Mouse (Mus musculus) kidney, adult 18-20 months (tissue): ENCODE results near the gene Ncoa7.

Experiments used
- DNase-seq: peaks from one replicate; pipeline ENCODE4 v3.0.0; 2021

Gene Ncoa7

DNA sequence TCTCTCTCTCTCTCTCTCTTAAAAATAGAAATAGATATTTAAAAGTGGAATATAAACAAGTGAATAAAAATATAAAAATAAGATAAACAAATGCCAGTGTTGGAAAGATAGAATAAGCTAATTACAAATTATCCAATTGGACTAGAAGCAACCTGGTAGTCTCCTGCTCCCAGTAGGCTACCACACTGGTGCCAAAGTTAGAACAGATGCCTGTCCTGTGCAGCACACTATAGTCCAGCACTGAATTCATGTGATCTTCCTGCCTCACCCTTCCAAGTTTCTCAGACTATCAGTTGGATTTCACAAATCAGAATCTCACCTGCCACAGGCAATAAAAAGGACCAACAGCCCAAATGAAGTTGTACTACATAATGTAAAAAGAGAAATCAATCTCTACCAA lies 59.9 kb downstream of the Ncoa7 start:
- DNase-seq: no peak

DNA sequence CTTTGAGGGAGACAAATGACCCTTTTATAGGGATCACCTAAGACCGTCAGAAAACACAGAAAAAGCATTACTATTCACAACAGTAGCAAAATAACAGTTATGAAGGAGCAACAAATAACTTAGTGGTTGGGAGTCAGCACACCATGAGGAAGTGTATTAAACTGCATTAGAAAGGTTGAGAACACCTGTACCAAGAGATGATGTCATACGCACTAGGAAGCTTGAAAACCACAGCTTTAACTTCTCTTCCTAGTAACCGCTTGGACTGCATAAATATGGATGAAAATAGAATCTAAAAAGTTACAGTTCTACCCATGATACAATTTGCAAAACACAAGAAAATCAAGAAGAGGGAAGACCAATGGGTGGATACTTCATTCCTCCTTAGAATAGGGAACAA lies 64.7 kb downstream of the Ncoa7 start:
- DNase-seq: no peak

DNA sequence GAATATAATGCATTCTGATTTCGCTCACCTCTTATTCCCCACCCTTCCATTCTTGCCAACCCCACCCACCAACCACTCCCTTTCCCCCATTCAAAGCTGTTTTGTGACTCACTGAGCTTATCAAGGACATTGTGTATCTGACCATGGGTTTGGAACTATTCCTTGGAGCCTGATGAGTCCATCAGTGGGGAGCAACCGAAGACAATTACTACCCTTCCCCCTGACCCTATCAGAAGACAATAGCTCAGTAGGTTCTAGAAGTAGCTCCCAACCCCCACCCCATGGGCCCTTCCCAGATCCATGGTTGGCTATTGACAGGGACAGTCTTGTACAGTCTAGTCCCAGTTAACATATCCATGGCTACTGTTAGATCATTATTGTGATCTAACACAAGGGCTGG lies 65.8 kb downstream of the Ncoa7 start:
- DNase-seq: no peak

DNA sequence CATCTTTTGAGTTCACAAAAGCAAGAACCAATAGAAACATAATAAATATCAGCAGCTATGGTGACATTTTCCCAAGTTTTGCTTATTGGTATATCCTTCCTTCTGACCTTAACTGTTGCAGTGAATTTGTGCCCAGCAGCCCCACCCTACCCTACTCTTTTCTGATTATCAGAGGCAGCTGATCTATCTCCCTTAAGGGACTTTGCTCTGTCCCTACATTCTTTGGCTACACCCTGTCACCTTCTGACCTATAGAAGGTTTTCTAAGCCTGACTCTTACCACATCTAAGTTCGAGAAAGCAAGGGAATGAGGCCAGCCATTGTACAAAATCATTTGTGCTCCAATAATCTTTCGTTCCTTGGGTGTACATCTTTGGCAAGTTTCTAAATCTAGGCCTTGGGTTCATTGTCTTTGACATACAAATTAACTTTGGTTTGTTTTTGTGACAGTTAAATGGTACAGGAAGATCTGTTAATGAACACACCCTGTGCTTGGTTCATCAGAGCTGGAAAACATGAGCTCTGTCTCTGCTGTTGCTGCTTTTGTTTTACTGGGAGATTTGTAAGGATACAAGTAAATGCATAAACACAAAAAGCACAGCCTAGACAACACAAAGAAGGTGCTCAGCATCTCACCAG lies 69.9 kb downstream of the Ncoa7 start:
- DNase-seq: no peak

DNA sequence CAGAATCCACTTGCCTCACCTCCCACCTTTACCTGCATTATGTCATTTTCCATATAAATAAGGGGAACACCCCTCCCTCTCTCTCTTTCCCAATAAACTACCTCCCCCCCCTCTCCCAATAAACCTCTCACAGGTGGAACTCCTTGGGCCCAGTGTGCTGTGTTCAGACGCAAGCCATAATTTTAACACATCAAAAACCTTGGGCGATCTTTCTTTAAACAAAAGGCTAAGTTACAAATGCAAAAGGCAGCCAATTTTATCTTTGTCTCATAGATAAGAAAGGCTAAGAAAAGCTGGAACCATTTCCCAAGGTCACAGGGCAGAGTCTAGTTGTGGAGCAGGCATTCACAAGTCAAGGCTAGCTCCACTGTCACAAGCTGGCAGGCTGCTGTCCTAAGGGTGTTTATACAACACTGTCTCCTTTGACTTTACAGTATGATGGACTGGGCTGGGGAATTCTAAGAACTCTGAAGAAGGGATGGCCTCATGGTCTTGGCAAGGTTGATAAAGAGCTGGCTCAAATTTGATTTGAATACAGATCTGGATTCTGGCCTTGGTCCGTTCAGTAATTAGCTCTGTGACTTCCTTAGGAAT lies 71.7 kb downstream of the Ncoa7 start:
- no peak for DNase-seq

DNA sequence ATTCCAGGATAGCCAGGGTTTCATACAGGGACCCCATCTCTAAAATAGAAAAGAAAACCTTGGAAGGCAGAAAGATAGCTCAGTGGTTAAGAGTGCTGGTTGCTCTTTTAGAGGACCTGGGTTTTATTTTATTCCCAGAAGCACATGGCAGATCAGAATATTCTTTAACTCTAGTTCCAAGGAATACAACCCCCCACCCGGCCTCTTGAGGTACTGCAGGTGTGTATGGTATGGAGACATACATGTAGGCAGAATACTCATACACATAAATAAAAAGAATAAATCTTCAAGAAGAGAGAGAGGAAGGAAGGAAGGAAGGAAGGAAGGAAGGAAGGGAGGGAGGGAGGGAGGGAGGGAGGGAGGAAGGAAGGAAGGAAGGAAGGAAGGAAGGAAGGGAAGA lies 72.3 kb downstream of the Ncoa7 start:
- no peak for DNase-seq

DNA sequence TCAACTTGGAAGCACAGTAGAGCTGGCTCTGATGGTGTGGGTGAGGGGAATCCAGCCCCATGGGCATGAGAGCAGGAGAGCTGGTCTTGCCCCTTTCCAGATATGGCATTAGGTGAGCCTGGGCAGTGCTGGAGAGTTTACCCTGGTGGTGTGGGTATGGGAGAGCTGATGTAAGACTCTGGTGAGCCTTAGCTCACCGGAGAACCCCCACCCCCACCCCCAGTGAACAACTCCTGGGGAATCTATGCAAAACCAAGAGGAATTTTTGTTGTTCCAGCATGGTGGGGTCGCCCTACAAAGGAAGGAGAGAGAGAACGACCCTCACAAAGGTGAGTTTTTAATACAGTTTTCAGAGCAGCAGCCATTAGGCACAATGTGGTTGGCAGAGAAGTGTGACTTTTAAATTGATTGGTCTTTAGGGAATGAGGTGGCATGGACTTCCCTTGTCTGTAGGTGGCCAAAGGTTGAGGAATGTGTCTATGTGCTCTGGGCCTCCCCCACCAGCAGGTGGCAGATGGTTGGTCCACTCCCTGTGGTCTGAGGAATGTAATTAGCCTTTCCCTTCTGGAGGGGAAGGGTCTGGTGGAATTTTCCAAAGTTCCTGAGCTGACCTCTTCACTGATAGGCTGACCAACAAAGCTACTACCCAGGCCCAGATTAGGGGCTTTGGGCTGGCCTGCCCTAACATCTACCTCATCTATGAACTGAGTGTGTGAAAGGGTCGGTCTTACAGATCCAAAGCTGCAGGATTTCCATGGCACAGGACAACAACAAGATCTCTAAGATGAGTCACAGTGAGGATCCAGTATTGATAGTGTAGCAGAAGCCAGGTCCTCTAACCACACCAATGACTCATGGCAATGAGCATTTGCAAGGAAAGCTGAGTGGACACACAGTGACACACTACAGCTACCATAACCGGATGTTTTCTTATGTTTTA lies 73.7 kb downstream of the Ncoa7 start:
- DNase-seq: no peak

DNA sequence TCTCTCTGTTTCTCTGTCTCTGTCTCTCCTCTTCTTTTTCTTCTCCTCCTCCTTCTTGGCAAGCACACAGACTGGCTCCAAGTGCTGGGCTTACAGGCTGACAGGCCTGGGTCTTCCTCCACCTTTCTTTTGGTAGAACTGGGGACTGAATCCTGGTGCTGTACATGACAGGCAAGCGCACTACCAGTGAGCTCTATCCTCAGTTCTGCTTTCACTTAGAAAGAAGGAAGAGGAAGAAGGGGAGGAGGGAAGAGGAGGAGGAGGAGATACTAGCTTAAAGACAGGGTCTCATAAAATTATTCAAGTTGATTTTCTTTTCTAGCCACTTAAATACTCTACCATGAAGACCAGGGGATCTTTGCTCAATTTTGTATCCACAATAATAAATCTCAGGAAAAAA lies 80.1 kb downstream of the Ncoa7 start:
- DNase-seq: no peak

DNA sequence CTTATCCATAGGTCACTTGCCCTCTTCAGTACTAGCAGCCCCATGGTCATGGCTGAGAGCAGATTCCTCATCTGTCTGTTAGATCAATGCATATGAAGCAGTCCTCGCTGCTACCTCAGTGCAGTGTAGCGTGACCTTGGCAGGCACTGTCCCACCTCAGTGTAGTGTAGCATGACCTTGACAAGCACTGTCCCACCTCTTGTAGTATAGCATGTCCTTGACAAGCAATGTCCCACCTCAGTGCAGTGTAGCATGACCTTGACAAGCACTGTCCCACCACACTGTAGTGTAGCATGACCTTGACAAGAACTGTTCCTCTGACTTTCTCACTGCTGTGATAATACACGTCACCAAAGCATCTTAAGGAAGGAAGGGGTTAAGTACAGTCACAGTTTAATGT lies 82.6 kb downstream of the Ncoa7 start:
- DNase-seq: no peak

DNA sequence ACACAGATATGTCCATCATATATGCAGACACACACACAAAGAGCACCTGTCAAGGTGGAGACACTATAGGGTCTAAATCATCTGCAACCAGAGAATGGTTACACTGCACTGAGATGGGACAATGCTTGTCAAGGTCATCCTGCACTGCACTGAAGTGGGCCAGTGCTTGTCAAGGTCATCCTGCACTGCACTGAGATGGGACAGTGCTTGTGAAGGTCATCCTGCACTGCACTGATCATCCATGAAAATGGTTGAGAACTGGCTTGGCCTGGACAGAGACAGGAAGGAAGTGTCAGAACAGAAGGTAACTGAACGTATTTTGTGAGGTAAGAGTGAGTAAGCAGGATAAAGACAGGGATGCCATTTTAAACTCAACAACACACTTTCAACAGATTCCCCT lies 83.2 kb downstream of the Ncoa7 start:
- no peak for DNase-seq

DNA sequence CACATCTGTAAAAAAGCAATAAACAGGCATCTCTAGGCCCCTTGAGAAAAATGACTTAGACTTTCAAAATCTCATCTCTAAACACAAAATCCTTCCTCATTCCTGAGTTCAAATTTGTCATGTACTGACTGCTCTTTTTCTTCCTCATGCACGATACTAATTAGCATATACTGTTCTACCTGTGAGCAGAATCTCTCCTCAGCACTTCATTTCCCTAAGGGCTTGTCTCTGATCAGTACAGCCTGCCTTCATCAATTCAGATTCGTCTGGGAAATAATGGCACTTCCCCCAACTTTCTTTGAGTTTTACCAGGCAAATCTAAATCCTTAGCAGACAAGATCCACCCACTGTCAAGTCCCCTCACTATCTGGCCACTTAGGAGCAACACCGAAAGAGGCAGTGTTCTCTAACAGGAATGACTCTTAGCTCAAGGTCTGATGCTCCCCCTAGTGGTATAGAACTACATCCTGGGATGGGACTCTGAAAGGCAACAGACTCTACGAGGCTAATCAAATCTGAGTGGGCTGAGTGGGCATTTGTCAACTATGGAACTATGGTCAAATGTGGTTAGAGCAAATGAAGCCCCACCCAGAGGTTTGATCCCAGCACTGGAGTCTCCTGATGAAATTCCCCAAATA lies 84.3 kb downstream of the Ncoa7 start:
- DNase-seq: peak; percentile 33

DNA sequence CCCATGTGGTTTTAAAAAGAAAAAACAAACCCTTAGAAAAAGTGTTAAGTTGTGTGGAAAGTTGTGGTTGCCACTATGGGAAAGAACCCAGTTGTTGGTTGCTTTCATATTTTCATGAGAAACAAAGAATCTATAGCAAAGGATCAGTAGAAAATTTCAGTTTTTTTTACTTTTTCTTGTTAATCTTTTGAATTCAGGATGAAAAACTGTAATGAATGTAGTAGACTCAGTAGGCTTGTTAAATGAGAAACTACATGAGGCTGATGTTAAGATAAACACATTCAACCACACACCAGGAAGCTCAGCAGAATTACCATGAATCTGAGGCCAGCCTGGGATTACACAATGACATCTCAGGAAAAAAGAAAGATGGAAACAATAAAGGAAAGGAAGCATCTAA lies 87.0 kb downstream of the Ncoa7 start:
- DNase-seq: no peak

DNA sequence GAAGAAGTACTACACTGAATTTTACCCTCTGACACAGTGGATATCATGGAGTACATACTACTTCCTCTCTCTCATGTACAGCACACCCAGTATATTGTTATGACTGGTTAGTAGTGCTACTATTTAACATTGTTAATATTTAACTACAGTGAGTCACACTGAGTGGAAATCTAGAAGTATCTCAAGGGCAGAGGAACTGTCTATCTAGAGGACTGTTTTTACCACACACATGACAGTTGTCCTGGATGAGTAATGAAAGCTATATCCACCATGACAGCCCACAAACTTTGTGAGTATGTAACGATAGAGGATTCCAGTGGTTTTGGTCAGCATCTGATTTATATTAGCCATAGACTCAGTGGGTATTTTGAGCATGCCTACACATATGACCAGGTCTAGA lies 90.6 kb downstream of the Ncoa7 start:
- no peak for DNase-seq

DNA sequence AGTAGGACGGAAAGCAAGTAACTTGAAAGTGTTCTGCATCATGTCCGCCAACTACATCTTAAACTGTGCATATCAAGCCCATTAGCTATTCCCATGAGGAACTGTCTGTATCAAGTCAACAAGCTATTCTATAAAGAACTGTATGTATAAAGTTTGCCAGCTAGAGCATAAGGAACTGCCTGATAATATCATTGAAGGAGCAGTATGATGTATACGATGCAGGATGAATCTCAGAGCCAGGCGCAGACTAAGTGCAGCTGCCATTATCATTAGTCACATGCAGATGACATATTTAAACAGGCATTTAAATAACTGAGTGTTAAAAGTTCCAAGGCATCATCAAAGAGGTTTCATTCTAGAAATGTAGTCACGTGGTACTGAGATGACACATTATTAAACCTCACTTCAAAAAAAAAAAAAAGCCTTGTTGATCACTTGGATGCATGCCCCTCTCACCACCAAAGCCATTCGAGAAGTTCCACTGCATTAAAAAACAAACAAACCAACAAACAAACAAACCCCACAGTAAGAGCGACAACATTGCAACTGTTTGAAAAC lies 93.2 kb downstream of the Ncoa7 start:
- DNase-seq: no peak

DNA sequence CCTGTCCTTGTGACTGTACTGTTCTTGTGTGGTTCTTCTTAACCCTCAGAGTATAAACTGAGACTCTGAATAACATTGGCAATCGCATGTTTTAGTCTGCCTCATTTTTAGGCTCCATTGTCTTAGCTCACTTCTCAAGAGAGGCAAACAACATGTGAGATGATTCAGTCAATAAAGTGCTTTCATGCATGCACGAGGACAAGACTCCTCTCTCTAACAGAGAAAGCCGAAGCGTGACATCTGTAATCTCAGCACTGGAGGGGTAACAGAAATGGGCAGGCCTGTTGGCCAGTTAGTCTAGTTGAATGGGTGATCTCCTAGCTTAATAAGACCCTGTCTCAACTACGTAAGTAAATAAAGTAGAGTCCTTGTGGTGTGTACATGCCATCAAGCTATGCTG lies 95.1 kb downstream of the Ncoa7 start:
- DNase-seq: no peak

DNA sequence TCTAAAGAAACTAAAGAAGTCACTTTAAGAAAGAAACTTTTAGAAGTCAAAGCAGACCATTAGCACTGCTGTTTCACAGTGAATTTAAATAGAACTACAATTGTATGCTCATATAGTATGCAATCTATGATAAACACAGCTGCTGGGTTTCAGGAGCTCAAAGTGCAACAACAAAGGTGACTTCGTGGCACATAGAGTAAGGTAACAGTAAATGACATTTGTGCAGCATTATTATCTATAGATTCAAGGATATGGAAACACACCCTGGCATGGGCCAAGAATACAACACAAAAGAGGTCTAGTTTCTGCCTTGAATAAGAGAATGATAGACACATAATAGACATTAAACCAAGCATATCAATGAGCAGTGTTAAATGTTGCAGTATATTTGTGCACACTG lies 100.5 kb downstream of the Ncoa7 start:
- no peak for DNase-seq

DNA sequence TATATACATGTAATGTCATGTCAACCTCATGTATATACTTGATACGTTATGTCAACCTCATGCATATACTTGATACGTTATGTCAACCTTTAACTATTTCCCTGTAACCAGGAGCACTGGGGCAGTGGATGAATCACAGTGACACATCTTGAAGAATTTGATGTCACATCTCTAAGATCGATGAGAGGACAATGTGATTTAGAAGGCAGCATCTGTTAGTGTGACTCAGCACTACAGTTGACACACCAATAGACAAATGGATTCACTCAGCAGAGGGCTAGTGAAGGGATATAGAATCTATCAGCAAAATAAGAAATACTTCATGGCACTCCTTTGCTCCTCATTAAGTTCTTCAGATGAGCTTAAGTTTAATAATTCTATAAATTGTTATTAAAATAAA lies 116.3 kb downstream of the Ncoa7 start:
- DNase-seq: no peak

DNA sequence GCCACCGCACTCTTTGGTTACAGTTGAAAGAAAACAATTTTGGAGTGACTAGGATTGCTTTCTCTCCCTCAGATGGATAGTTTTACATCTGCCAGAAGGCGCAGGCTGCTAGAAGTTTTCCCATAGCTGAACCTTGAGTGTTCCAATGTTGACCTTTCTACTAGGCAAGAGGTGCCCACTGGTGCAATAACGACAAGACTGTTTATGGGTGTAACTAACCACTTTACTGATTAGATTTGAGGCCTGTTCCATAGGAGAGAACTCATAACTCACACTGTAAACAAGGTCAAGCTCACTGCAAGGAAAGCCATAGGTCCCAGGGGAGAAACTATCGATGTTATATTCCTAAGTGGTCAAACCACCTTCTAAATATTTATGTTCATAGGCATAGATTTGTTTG lies 119.7 kb downstream of the Ncoa7 start:
- no peak for DNase-seq

DNA sequence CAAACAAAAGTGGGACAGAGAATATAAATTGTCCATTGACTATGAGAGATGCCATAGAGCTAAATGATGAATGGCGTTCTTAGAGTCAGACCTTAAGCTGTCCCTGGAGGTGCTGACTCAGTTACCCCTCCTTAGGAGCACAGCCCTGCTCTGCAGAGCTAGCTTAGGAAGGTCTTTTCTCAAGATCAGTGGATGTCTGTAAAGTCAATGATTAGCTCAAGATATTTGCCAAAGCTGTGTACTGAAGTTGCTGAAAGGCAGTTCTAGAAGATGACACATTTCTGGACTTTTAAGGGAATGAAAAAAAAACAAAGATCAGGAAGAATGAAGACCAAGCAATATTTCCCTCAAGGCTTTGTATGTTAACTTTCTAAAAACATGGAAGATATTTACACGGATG lies 123.4 kb downstream of the Ncoa7 start:
- no peak for DNase-seq

DNA sequence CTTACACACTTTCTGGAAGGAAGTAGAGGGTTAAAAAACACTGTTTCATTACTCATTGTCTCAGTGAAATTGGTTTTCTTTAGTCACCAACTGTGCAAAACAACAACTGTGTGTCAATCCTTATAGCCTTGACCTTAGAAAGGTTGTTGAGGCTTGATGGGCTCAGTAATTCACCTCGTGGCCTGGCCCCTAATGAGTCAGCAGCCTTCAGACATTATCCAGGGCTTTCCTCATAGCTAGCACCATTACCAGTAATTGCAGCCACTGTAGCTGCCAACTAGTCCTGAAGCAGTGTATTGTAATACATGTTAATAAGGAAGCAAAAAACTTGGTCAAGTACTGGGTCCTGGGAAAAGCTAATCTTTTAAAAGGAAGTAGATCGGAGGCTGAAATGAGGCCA lies 125.1 kb downstream of the Ncoa7 start:
- no peak for DNase-seq

DNA sequence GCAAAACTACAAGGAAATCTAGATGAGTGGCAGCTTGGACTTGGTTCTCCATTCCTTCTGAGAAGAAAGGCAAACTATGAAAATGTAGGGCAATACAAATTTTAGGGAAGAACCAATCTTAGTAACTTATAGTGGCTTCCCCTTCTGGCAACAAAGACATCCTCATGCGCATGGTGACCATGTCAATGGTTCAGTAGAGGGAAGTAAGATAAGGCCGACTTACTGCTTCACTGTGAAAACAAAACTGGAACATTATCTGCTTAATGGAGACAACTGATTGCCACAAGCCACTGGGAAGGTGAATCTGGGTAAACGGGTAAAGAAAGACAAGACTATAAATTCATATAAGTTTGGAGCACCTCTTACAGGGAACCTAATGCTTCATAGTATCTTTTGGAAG lies 128.3 kb downstream of the Ncoa7 start:
- no peak for DNase-seq

DNA sequence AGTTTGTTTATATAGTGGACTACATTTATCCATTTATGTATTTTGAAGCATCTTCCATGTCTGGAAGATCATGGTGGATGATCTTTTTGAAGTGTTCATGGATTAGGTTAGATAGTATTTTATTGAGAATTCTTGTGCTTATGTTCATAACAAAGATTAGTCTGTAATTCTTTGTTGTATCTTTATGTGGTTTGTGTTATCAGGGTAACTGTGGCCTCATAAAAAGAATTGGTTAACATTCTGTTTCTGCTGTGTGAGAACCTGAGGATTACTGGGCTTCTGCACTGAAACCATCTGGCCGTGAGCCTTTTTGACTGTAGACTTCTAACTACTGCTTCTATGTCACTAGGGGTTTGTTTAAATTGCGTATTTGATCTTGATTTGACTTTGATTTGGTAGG lies 136.5 kb downstream of the Ncoa7 start:
- DNase-seq: no peak

DNA sequence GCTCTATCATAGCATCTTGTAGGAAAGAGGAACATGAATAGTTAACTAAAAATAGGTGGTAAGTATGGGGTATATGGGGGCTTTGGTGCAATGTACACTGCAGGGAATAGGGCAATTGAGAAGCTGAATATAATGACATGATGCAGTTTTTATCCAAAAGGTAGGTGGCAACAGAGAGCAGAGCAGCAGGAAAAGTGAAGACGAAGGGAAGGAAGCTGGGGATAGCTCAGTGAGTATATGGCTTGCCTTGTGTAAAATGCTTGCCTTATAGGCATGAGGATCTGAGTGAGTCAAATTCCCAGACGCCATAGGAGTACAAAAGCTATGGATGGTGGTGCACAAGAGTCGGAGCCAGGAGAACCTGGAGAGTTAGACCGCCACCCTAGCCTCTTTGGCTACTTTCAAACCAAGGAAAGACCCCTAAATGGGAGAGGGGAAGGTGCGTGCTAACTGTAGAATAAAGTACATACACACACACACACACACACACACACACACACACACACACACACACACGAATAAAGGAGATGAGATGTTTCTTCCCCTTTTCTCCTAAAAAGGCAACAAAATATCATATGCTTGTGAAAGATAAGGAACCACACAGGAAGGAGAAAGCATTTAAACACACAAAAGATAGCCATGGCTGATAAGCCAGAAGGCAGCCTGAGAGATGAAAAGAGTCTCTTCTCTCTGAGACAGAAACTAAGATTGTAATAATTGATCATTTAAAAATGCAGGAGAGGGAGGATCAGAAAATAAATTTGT lies 142.4 kb downstream of the Ncoa7 start:
- no peak for DNase-seq
